Mouse (Mus musculus) G1E-ER4 (cell line): Measurements from ENCODE around the gene Med20. TPM values are rescaled to one million over a fixed set of nuclear protein-coding genes. Genes with fewer than 3 reads are reported as not detected.

Source experiments
- GATA1 ChIP-seq: IDR thresholded peaks from one replicate; pipeline ENCODE4 v1.8.0; 2012; ENCODE audit warnings: low read length, inconsistent platforms
- polyA plus RNA-seq: library from polyadenylated mRNA; stranded (reverse); fragments of >175 nt; gene quantifications from 2 replicates; pipeline ENCODE4 v1.2.3, GENCODE M21; 2012

Gene Med20
- polyA plus RNA-seq, 1 experiment: 6.0 TPM

- TF ChIP-seq GATA1: no peak
Observed at GRCm38 (mm10) chr17:47633999-47634770, 22.8 kb downstream of the Med20 start.

GRCm38 (mm10) chr17:47642992-47643391 lies 31.6 kb downstream of the Med20 start:
- TF ChIP-seq GATA1: no peak

- TF ChIP-seq GATA1: no peak
Observed at GRCm38 (mm10) chr17:47646683-47647082, 35.3 kb downstream of the Med20 start.

- no peak for TF ChIP-seq GATA1
Observed at GRCm38 (mm10) chr17:47648966-47649365, 37.6 kb downstream of the Med20 start.

GRCm38 (mm10) chr17:47651953-47652352 lies 40.6 kb downstream of the Med20 start:
- no peak for TF ChIP-seq GATA1

- TF ChIP-seq GATA1: no peak
Observed at GRCm38 (mm10) chr17:47655697-47656096, 44.3 kb downstream of the Med20 start.

GRCm38 (mm10) chr17:47657901-47658300 lies 46.5 kb downstream of the Med20 start:
- TF ChIP-seq GATA1: no peak

GRCm38 (mm10) chr17:47658741-47659243 lies 47.4 kb downstream of the Med20 start:
- no peak for TF ChIP-seq GATA1

- TF ChIP-seq GATA1: no peak
Observed at GRCm38 (mm10) chr17:47663009-47663713, 51.8 kb downstream of the Med20 start.

- no peak for TF ChIP-seq GATA1
Observed at GRCm38 (mm10) chr17:47664474-47664873, 53.1 kb downstream of the Med20 start.

- TF ChIP-seq GATA1: no peak
Observed at GRCm38 (mm10) chr17:47669166-47669565, 57.8 kb downstream of the Med20 start.

- TF ChIP-seq GATA1: no peak
Observed at GRCm38 (mm10) chr17:47671988-47672310, 60.6 kb downstream of the Med20 start.

GRCm38 (mm10) chr17:47672311-47673111 lies 61.1 kb downstream of the Med20 start:
- TF ChIP-seq GATA1: no peak

Other genes with a start within 250 kb of the Med20 start
- gene Mrps10, start 242.7 kb upstream of the Med20 start, polyA plus RNA-seq: 56.1 and 64.4 TPM in 2 replicates
- not detected in 2 replicates for gene Guca1b, start 226.2 kb upstream of the Med20 start, polyA plus RNA-seq
- not detected in 2 replicates for gene Guca1a, start 211.0 kb upstream of the Med20 start, polyA plus RNA-seq
- 0.01 TPM in 1 of 2 replicates, not detected in the other for gene AI661453, start 175.0 kb upstream of the Med20 start, polyA plus RNA-seq
- gene 1700001C19Rik, start 174.2 kb upstream of the Med20 start, polyA plus RNA-seq: not detected in 2 replicates
- 23.1 and 25.1 TPM in 2 replicates for gene Taf8, start 109.3 kb upstream of the Med20 start, polyA plus RNA-seq
- 451 and 580 TPM in 2 replicates for gene Ccnd3, start 106.5 kb upstream of the Med20 start, polyA plus RNA-seq
- 58.2 and 67.0 TPM in 2 replicates for gene Bysl, start 90 bp upstream of the Med20 start, polyA plus RNA-seq
- 0.11 TPM in 1 of 2 replicates, not detected in the other for gene Gm20517, start within 50 bp of the Med20 start, polyA plus RNA-seq
- 15.8 and 20.6 TPM in 2 replicates for gene Usp49, start 19.1 kb downstream of the Med20 start, polyA plus RNA-seq
- 246 and 348 TPM in 2 replicates for gene Tomm6, start 76.8 kb downstream of the Med20 start, polyA plus RNA-seq
- 3.2 and 4.1 TPM in 2 replicates for gene Frs3, start 77.4 kb downstream of the Med20 start, polyA plus RNA-seq
- 0.37 and 0.54 TPM in 2 replicates for gene Gm21981, start 82.9 kb downstream of the Med20 start, polyA plus RNA-seq
- 5.3 and 5.7 TPM in 2 replicates for gene Prickle4, start 83.2 kb downstream of the Med20 start, polyA plus RNA-seq
- not detected in 2 replicates for gene Pgc, start 115.3 kb downstream of the Med20 start, polyA plus RNA-seq
- gene Tfeb, start 125.4 kb downstream of the Med20 start, polyA plus RNA-seq: 40.1 and 50.4 TPM in 2 replicates
- gene Mdfi, start 223.1 kb downstream of the Med20 start, polyA plus RNA-seq: not detected in 2 replicates